Mouse (Mus musculus) MEL (cell line): ENCODE data around the gene C1galt1c1.

Experiments
- CHD1 ChIP-seq: IDR thresholded peaks from 2 replicates; pipeline ENCODE4 v1.6.1; 2012; ENCODE audit warnings: low read depth, mild to moderate bottlenecking, inconsistent platforms, low read length, improper control_type of control experiment
- CHD2 ChIP-seq: IDR thresholded peaks from 2 replicates; pipeline ENCODE4 v1.6.1; 2011; ENCODE audit warnings: low read length, improper control_type of control experiment
- EP300 ChIP-seq, 2 experiments: IDR thresholded peaks; 2 replicates each; pipeline ENCODE4 v1.6.1; 2011; ENCODE audit warnings: improper control_type of control experiment in 2 of 2, low read length in 2 of 2, low read depth in 1 of 2, mild to moderate bottlenecking in 1 of 2
- GATA1 ChIP-seq: IDR thresholded peaks from 2 replicates; pipeline ENCODE4 v1.6.1; 2011; ENCODE audit warnings: low read depth, low read length, improper control_type of control experiment
- MAX ChIP-seq: IDR thresholded peaks from 2 replicates; pipeline ENCODE4 v1.6.1; 2011; ENCODE audit warnings: low read length, improper control_type of control experiment
- POLR2A ChIP-seq, 2 experiments: IDR thresholded peaks; 2 replicates each; pipeline ENCODE4 v1.6.1; 2011 to 2012; ENCODE audit warnings: low read length in 2 of 2, mild to moderate bottlenecking in 2 of 2, control low read depth in 1 of 2, improper control_type of control experiment in 1 of 2, low read depth in 1 of 2, moderate library complexity in 1 of 2; ENCODE audit not compliant: control insufficient read depth in 1 of 2, insufficient read depth in 1 of 2, poor library complexity in 1 of 2
- ZKSCAN1 ChIP-seq: IDR thresholded peaks from 2 replicates; pipeline ENCODE4 v1.6.1; 2012; ENCODE audit warnings: low read depth, mild to moderate bottlenecking, inconsistent platforms, low read length, improper control_type of control experiment, moderate library complexity

DNA sequence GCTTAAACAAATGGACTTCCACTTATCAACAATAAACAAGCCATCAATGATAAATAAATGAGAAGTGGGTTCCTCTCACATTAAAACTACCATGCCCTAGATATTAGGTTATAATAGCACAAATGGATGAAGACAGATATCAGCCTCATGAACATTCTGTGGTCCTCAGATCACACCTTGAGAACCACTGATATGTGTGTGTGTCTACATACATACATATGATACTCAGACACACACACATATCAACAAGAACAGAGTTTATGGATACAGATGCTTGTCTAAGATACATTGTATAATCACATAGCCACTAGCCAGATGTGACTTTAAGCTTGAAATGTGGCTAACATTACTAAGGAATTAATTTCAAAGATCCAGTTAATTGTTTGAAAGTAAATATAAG is 51.6 kb downstream of the C1galt1c1 start:
- TF ChIP-seq CHD2: no peak
- peak in 1 of 2 experiments; percentile 51; a peak in 1 of 4 replicates for TF ChIP-seq EP300 (IDR thresholded peaks at IDR 0.05; ENCODE audit: low read depth in 1 of 2, low read length in 2 of 2)
- no peak for TF ChIP-seq CHD1
- no peak for TF ChIP-seq ZKSCAN1
- TF ChIP-seq POLR2A (IDR thresholded peaks at IDR 0.05; ENCODE audit: control insufficient read depth in 1 of 2, insufficient read depth in 1 of 2, low read depth in 1 of 2, low read length in 2 of 2, poor library complexity in 1 of 2): no peak
- TF ChIP-seq MAX: no peak
- no peak for TF ChIP-seq GATA1
